Mouse (Mus musculus): ENCODE results near the gene Cpm.

DNA sequence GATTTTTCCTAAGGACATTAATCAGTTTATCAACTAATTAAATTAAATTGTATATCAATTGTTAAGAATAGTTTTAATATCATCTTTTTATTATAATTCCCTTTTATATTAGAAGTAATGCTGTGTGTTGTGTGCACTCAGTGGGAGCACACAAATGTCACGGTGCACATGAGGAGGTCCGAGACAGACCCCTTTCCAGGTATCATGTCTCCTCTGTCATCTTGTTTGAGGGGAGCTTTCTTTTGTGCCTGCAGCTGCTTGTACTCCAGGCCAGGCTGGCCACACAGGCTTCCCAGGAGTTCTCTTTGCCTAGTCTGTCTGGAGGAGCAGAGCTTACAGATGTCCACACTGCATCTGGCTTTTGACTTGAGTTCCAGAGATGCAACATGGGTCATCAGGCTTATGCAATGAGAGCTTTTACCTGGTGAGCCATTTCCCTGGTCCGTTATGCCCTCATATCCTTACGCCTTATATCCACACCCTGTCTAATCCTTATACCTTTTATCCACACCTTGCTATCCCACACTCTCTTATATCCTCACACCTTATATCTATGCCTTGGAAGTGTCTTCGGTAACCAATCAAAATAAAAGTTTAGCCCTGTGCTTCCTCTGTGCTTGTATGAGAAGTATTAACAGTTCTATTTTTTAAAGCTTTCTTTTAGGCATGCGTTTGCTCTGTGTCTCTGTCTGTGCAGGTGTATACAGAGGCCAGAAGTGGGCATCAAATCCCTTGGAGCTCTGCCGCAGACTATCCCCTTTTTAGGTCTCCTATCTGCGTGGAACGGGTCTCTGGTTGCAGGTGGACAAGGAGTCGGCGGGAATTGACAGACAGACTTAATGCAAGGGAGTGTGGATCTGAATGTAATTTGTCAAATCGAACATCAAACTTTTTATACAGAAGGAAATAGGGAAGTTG is 7.4 kb upstream of the Cpm start:
- TF ChIP-seq EP300 (IDR thresholded peaks at IDR 0.05; ENCODE audit: low read length) = no peak
- TF ChIP-seq ZC3H11A (IDR thresholded peaks at IDR 0.05; ENCODE audit: low read depth, low read length) = no peak
- no peak for TF ChIP-seq RCOR1 (conservative IDR thresholded peaks at IDR 0.05; ENCODE audit: low read depth, low read length)
- no peak for TF ChIP-seq POLR2AphosphoS2 (IDR thresholded peaks at IDR 0.05; ENCODE audit: low read depth, low read length)
- TF ChIP-seq ZMIZ1 (IDR thresholded peaks at IDR 0.05; ENCODE audit: low read depth, low read length) = no peak
- no peak for TF ChIP-seq CTCF (conservative IDR thresholded peaks at IDR 0.05 in 1 of 2, IDR thresholded peaks at IDR 0.05 in 1 of 2; ENCODE audit: low read depth in 2 of 2, low read length in 2 of 2)
- TF ChIP-seq IRF4 (IDR thresholded peaks at IDR 0.05; ENCODE audit: low read depth, low read length) = no peak
- TF ChIP-seq NELFE (IDR thresholded peaks at IDR 0.05; ENCODE audit: low read depth, low read length) = no peak
